Mouse (Mus musculus): Measurements from ENCODE around the gene Xxylt1. TPM values are rescaled to one million over a fixed set of nuclear protein-coding genes. Genes with fewer than 3 reads are reported as not detected.

The Xxylt1 gene
- total and polyA plus RNA-seq, 2 experiments from 2014 or later, result 14.0 to 24.3 TPM

DNA sequence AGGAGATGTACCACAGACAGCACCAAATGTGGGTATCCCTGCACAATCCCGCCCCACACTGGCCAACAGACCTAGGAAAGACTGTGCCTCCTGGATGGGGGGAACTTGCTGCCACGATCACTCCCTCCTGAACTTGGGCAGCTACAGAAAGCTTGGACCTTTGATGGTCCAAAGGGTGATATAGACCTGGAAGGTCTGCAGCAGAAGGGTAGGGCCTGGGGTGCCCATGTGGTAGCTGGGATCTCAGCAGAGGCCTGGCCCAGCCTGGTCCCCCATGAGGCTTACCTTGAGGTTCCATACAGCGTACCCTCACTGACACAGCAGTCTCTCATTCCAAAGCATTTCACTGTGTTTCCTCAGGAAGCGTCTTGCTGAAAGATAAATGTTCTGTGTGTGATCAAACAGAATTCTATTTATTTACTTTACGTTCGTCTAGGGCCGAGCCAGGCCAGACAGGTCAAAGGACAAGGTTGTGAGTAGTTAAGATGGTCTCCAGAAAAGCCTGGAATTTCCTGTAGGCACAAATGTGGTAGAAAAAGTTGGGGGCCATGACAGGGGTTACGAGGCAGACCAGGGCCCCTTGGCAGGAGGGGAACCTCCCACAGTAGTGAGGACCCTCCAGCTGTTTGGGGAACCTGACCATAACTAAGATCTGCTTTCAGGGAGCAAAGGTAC lies 153.0 kb downstream of the Xxylt1 start:
- DNase-seq, result no peak
- no peak overlapping the region for H3K4me3 ChIP-seq (ENCODE audit: low read depth, low read length)
- H3K9me3 ChIP-seq (ENCODE audit: low read length), result 0 out of 2 replicates have a peak, but pooled peaks cover 6% of the 10 kb centered on the region
- no peaks in the 10 kb centered on the region for H3K36me3 ChIP-seq (ENCODE audit: insufficient read depth)
- no peak overlapping the region for H3K9ac ChIP-seq
- no peak overlapping the region for H3K27ac ChIP-seq (ENCODE audit: low read depth, low read length)
- TF ChIP-seq CTCF (IDR thresholded peaks at IDR 0.05; ENCODE audit: low read depth), result no peak
- no peaks in the 10 kb centered on the region for H3K27me3 ChIP-seq (ENCODE audit: insufficient read depth, low read length)
- no peak overlapping the region for H3K4me2 ChIP-seq (ENCODE audit: low read depth)
- WGBS, result 88% methylated on average over 8 of the region's 8 CpGs
- ATAC-seq, result no peak
- no peaks in the 10 kb centered on the region for H3K4me1 ChIP-seq (ENCODE audit: insufficient read depth)

DNA sequence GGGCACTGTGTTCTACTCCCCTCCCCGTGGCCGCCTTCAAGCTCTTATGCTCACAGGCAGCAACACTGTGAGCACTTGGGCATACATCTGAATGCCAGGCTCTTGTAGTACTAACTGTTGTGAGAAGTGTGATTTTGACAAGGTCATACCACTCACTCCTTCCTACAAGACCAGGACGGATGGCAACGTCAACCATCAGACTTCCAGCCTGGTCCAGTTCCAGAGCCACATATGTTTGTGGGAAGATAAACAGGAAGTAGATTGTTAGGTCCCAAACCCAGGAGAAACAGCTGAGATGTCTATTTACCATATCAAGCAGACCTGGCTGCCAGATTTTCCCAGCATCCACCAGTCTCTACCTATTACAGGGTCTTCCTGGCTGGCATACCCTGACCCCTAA lies 155.7 kb downstream of the Xxylt1 start:
- no peaks in the 10 kb centered on the region for H3K36me3 ChIP-seq (ENCODE audit: insufficient read depth)
- WGBS, result 75% methylated on average over 4 of the region's 4 CpGs
- H3K27ac ChIP-seq (ENCODE audit: low read depth, low read length), result no peak overlapping the region
- H3K4me1 ChIP-seq (ENCODE audit: insufficient read depth), result no peaks in the 10 kb centered on the region
- no peak overlapping the region for H3K4me3 ChIP-seq (ENCODE audit: low read depth, low read length)
- H3K9me3 ChIP-seq (ENCODE audit: low read length), result 0 out of 2 replicates have a peak, but pooled peaks cover 6% of the 10 kb centered on the region
- no peak overlapping the region for H3K4me2 ChIP-seq (ENCODE audit: low read depth)
- H3K9ac ChIP-seq, result no peak overlapping the region
- TF ChIP-seq CTCF (IDR thresholded peaks at IDR 0.05; ENCODE audit: low read depth), result no peak
- ATAC-seq, result no peak
- no peak for DNase-seq
- no peaks in the 10 kb centered on the region for H3K27me3 ChIP-seq (ENCODE audit: insufficient read depth, low read length)

DNA sequence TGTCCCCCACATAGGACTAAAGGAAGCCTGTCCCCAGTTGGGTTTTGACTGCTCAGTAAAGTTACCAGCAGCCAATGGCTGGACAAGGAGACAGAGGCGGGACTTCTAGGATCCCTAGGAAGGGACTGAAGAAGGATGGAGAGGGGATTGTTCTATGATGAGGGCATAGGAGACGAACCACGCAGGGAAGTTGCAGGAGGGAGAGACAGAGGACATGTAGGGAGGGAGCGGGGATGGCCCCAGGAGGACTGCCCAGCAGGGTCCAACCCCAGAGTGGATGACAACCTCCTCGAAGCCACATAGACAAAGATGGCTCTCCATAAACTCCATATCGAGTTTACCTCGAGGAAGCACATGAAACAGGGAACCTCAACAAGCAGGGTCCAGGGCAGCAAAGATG lies 157.3 kb downstream of the Xxylt1 start:
- no peak overlapping the region for H3K9ac ChIP-seq
- H3K4me1 ChIP-seq (ENCODE audit: insufficient read depth), result no peaks in the 10 kb centered on the region
- H3K36me3 ChIP-seq (ENCODE audit: insufficient read depth), result no peaks in the 10 kb centered on the region
- no peak overlapping the region for H3K4me2 ChIP-seq (ENCODE audit: low read depth)
- no peak overlapping the region for H3K4me3 ChIP-seq (ENCODE audit: low read depth, low read length)
- 73% methylated on average over 7 of the region's 7 CpGs for WGBS
- no peaks in the 10 kb centered on the region for H3K9me3 ChIP-seq (ENCODE audit: low read length)
- no peak for ATAC-seq
- no peak for DNase-seq
- no peak overlapping the region for H3K27ac ChIP-seq (ENCODE audit: low read depth, low read length)
- TF ChIP-seq CTCF (IDR thresholded peaks at IDR 0.05; ENCODE audit: low read depth), result no peak
- no peaks in the 10 kb centered on the region for H3K27me3 ChIP-seq (ENCODE audit: insufficient read depth, low read length)

- Histone ChIP-seq H3K36me3 (ENCODE audit: insufficient read depth) (no peaks in the 10 kb centered on the region), H3K27ac (ENCODE audit: low read depth, low read length) (no peak overlapping the region), H3K4me1 (ENCODE audit: insufficient read depth) (no peaks in the 10 kb centered on the region), H3K4me2 (ENCODE audit: low read depth) (no peak overlapping the region), H3K4me3 (ENCODE audit: low read depth, low read length) (no peak overlapping the region), H3K9ac (no peak overlapping the region), H3K27me3 (ENCODE audit: insufficient read depth, low read length) (no peaks in the 10 kb centered on the region), H3K9me3 (ENCODE audit: low read length) (no peaks in the 10 kb centered on the region)
- ATAC-seq (no peak), DNase-seq (no peak)
- TF ChIP-seq CTCF (IDR thresholded peaks at IDR 0.05; ENCODE audit: low read depth), result no peak
- WGBS, result 73% methylated on average over 1 of the region's 1 CpGs
Observed at GRCm38 (mm10) chr16:30922548-30922947, 158.7 kb downstream of the Xxylt1 start.

DNA sequence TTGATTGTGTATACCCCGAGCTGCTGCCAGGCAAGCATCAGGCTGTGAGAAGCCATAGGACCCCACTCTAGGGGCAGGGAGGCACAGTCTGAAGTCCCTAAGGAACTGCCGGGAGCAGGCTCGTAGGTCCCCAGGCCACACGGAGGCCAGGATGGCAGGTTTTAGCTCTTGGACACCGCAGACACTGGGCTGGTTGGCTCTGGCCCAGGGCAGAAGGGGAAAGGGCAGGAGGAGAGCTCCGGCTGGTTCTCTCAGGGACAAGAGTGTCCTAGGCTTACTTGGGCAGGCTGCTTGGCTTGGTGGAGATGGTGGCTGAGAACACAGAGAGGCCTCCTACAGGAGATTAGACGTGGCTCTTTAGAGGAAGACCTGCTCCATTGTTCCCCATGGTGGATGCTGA lies 162.4 kb downstream of the Xxylt1 start:
- no peaks in the 10 kb centered on the region for H3K9me3 ChIP-seq (ENCODE audit: low read length)
- WGBS, result 93% methylated on average over 7 of the region's 7 CpGs
- ATAC-seq (no peak), DNase-seq (no peak)
- H3K27me3 ChIP-seq (ENCODE audit: insufficient read depth, low read length), result no peaks in the 10 kb centered on the region
- no peak overlapping the region for H3K27ac ChIP-seq (ENCODE audit: low read depth, low read length)
- no peak for TF ChIP-seq CTCF (IDR thresholded peaks at IDR 0.05; ENCODE audit: low read depth)
- H3K4me2 ChIP-seq (ENCODE audit: low read depth), result no peak overlapping the region
- H3K36me3 ChIP-seq (ENCODE audit: insufficient read depth), result no peaks in the 10 kb centered on the region
- no peaks in the 10 kb centered on the region for H3K4me1 ChIP-seq (ENCODE audit: insufficient read depth)
- no peak overlapping the region for H3K9ac ChIP-seq
- no peak overlapping the region for H3K4me3 ChIP-seq (ENCODE audit: low read depth, low read length)

- Histone ChIP-seq H3K27me3 (ENCODE audit: insufficient read depth, low read length) (no peaks in the 10 kb centered on the region), H3K9ac (no peak overlapping the region), H3K9me3 (ENCODE audit: low read length) (no peaks in the 10 kb centered on the region), H3K27ac (ENCODE audit: low read depth, low read length) (no peak overlapping the region), H3K36me3 (ENCODE audit: insufficient read depth) (no peaks in the 10 kb centered on the region), H3K4me1 (ENCODE audit: insufficient read depth) (no peaks in the 10 kb centered on the region), H3K4me2 (ENCODE audit: low read depth) (no peak overlapping the region), H3K4me3 (ENCODE audit: low read depth, low read length) (no peak overlapping the region)
- ATAC-seq (no peak), DNase-seq (no peak)
- WGBS, result 46% methylated on average over 3 of the region's 3 CpGs
- no peak for TF ChIP-seq CTCF (IDR thresholded peaks at IDR 0.05; ENCODE audit: low read depth)
Observed at GRCm38 (mm10) chr16:30916931-30917330, 164.3 kb downstream of the Xxylt1 start.

- H3K4me3 ChIP-seq (ENCODE audit: low read depth, low read length), result no peak overlapping the region
- TF ChIP-seq CTCF (IDR thresholded peaks at IDR 0.05; ENCODE audit: low read depth), result no peak
- 81% methylated on average over 14 of the region's 14 CpGs for WGBS
- H3K4me1 ChIP-seq (ENCODE audit: insufficient read depth), result no peaks in the 10 kb centered on the region
- ATAC-seq, result no peak
- no peaks in the 10 kb centered on the region for H3K36me3 ChIP-seq (ENCODE audit: insufficient read depth)
- no peaks in the 10 kb centered on the region for H3K27me3 ChIP-seq (ENCODE audit: insufficient read depth, low read length)
- no peak for DNase-seq
- no peak overlapping the region for H3K4me2 ChIP-seq (ENCODE audit: low read depth)
- H3K27ac ChIP-seq (ENCODE audit: low read depth, low read length), result no peak overlapping the region
- no peak overlapping the region for H3K9ac ChIP-seq
- no peaks in the 10 kb centered on the region for H3K9me3 ChIP-seq (ENCODE audit: low read length)
Observed at GRCm38 (mm10) chr16:30915611-30916220, 165.5 kb downstream of the Xxylt1 start.

Other genes starting within 250 kb of the Xxylt1 start
- gene Acap2, start 119.8 kb upstream of the Xxylt1 start, total RNA-seq (2014; rRNA removed), result 24.5 and 33.6 TPM in 2 replicates
- 6.0 and 8.8 TPM in 2 replicates for gene Acap2, start 119.8 kb upstream of the Xxylt1 start, polyA plus RNA-seq (2015; fragmentation: Nextera tagmentation; extraction: Ambion mirVana)
- 64.9 and 75.5 TPM in 2 replicates for gene Ppp1r2, start 193.8 kb upstream of the Xxylt1 start, total RNA-seq (2014; rRNA removed)
- gene Ppp1r2, start 193.8 kb upstream of the Xxylt1 start, polyA plus RNA-seq (2015; fragmentation: Nextera tagmentation; extraction: Ambion mirVana), result 84.9 and 101 TPM in 2 replicates
- gene Apod, start 233.4 kb upstream of the Xxylt1 start, total RNA-seq (2014; rRNA removed), result 81.9 and 84.2 TPM in 2 replicates
- 179 and 215 TPM in 2 replicates for gene Apod, start 233.4 kb upstream of the Xxylt1 start, polyA plus RNA-seq (2015; fragmentation: Nextera tagmentation; extraction: Ambion mirVana)